Mouse (Mus musculus) liver, embryonic 14.5 days (tissue): ENCODE data around the gene Hsd17b13. TPM values are rescaled to one million over a fixed set of nuclear protein-coding genes. Genes with fewer than 3 reads are reported as not detected.
"Not testable (repeated sequence)": the region's sequence is repeated elsewhere in the genome, so short reads cannot be mapped to it uniquely, and the experiment has no call there.

ENCODE experiments used
- ATAC-seq: fragments of 200-750 bp; cut with Nextera tagmentation; 2 replicates; pipeline ENCODE4 v1.8.0; 2017; ENCODE audit warnings: moderate number of reproducible peaks, mild to moderate bottlenecking, moderate library complexity; ENCODE audit not compliant: insufficient read depth
- DNase-seq, 3 experiments: peaks; one replicate each; pipeline ENCODE4 v3.0.0-alpha.2; 2012 to 2013; ENCODE audit warnings: low read depth in 3 of 3, low spot score in 3 of 3
- H3K27ac ChIP-seq: fragments of 300-500 bp; sonication (generic); 2 replicates; pipeline ENCODE4 v1.5.1; 2014; ENCODE audit warnings: moderate library complexity, mild to moderate bottlenecking, control low read depth, inconsistent platforms
- H3K27me3 ChIP-seq: fragments of 300-500 bp; sonication (generic); 2 replicates; pipeline ENCODE4 v1.6.1; 2014; ENCODE audit warnings: mild to moderate bottlenecking, low read length, moderate library complexity; ENCODE audit not compliant: control insufficient read depth, insufficient read depth
- H3K36me3 ChIP-seq: fragments of 300-500 bp; sonication (generic); replicated peaks from 2 replicates; pipeline ENCODE4 v1.6.1; 2014; ENCODE audit warnings: low read depth; ENCODE audit not compliant: control insufficient read depth, insufficient read depth
- H3K4me1 ChIP-seq, 2 experiments: fragments of 200-500 bp in 1 of 2; fragments of 300-500 bp in 1 of 2; sonication (generic) in 1 of 2; replicated peaks; 2 replicates each; pipeline ENCODE4 v1.6.1; 2012 to 2014; ENCODE audit warnings: antibody characterized with exemption in 1 of 2, inconsistent platforms in 1 of 2, low read length in 1 of 2; ENCODE audit not compliant: control insufficient read depth in 2 of 2, insufficient read depth in 2 of 2
- H3K4me2 ChIP-seq: fragments of 300-500 bp; sonication (generic); 2 replicates; pipeline ENCODE4 v1.6.1; 2014; ENCODE audit warnings: low read depth, mild to moderate bottlenecking, control low read depth, moderate library complexity
- H3K4me3 ChIP-seq, 2 experiments: fragments of 200-500 bp in 1 of 2; fragments of 300-500 bp in 1 of 2; sonication (generic) in 1 of 2; 2 replicates each; pipeline ENCODE4 v1.5.1; 2012 to 2014; ENCODE audit warnings: low read depth in 2 of 2, low read length in 2 of 2, mild to moderate bottlenecking in 2 of 2, control low read depth in 1 of 2, inconsistent platforms in 1 of 2, moderate library complexity in 1 of 2; ENCODE audit not compliant: insufficient read depth in 1 of 2
- H3K9ac ChIP-seq: fragments of 300-500 bp; sonication (generic); replicated peaks from 2 replicates; pipeline ENCODE4 v1.6.1; 2014; ENCODE audit warnings: mild to moderate bottlenecking, control low read depth, moderate library complexity
- H3K9me3 ChIP-seq: fragments of 300-500 bp; sonication (generic); 2 replicates; pipeline ENCODE4 v1.6.1; 2016; ENCODE audit warnings: low read length, mixed read lengths; ENCODE audit not compliant: control insufficient read depth
- CTCF ChIP-seq: IDR thresholded peaks from 2 replicates; pipeline ENCODE4 v1.5.1; 2016; ENCODE audit warnings: antibody characterized with exemption, low read depth, control low read depth
- EP300 ChIP-seq: IDR thresholded peaks from 2 replicates; pipeline ENCODE4 v1.6.1; 2016; ENCODE audit warnings: antibody characterized with exemption, low read depth
- WGBS: fragments of 180-500 bp; shearing (Covaris S2); extraction: QIAGEN DNeasy Blood & Tissue Kit; methylation state at CpG from one replicate; pipeline ENCODE4 v1.1.7; 2014; ENCODE audit not compliant: insufficient replicate concordance; 5-methylcytosine and 5-hydroxymethylcytosine counted together
- polyA plus RNA-seq, 2 experiments: library from polyadenylated mRNA; depleted of rRNA in 1 of 2; stranded (reverse) in 1 of 2; unstranded in 1 of 2; fragments of >200 nt; fragmentation: Nextera tagmentation in 1 of 2; extraction: Ambion mirVana in 1 of 2; gene quantifications; 2 replicates each; pipeline versions ENCODE4 v1.2.1 to v1.2.3; 2012 to 2014

Hsd17b13 gene
- polyA plus RNA-seq (2012; rRNA removed) (3.2 and 5.3 TPM in 2 replicates), polyA plus RNA-seq (2014; fragmentation: Nextera tagmentation; extraction: Ambion mirVana) (8.3 and 10.9 TPM in 2 replicates)

DNA sequence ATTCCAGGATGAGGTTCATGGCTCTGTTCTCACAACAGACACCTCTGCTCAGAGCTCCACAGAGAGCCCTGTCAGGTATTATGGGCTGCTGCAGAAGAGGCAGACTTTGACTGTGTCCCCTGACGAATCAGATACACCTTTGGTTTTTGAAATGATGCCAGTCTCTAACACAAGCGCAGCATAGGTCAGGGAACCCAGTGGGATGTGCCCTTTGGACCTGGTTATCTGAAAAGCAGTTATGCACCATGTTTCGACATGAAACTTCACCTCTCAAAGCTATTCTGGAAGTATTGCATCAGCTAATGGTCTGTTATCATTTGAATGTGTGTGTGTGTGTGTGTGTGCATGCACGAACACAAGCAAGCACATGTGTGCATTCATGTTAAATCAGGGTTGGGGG is at the start of gene Hsd17b13:
Gene Hsd17b13 (minus strand): TSS at position 114 of the 400 bp plus-strand sequence.
- Histone ChIP-seq H3K4me2 (no peak within 1 kb of the TSS), H3K9me3 (no peaks in the 10 kb centered on the region), H3K27ac (no peak within 1 kb of the TSS), H3K4me1 (no peaks in the 10 kb centered on the region; a peak in 1 of 4 replicates), H3K9ac (no peak within 1 kb of the TSS), H3K4me3 (no peak within 1 kb of the TSS), H3K36me3 (no peaks in the 10 kb centered on the region), H3K27me3 (no peaks in the 10 kb centered on the region)
- peak; percentile 37; the same call in 1 of the 2 replicates for ATAC-seq
- DNase-seq = no peak
- WGBS = 45% methylated on average over 4 of the region's 4 CpGs
- no peak for TF ChIP-seq CTCF
- no peak for TF ChIP-seq EP300

DNA sequence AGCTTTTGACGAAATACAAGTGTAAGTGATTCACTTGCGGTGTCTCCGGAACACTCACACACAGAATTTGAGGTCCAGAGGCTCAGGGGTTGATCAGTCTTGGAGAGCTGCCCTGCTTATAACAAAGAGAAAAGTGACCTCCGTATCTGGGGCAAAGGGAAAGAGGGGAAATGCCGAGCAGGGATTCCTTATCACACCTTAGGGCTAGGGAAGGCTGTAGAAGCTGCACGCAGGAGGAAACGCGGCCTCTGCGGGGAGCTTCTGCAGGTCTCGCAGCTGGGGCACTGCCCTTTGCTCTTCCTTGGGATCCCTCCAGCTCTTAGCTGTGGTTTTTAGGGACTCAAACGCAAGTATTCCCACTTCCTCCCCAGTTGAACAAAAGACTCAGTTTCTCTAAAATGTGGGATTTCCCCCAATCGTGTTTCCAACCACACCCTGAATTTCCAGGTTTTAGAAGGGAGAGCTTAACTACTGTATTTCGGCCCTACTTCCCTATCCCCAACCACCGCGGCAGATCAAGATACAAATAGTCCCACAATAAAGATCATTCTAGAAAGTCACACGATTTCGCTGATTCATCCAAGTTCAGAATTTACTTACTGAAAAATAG is 48.1 kb upstream of the Hsd17b13 start:
- H3K9me3 ChIP-seq = no peaks in the 10 kb centered on the region
- no peak overlapping the region for H3K4me3 ChIP-seq
- TF ChIP-seq EP300 (no peak), CTCF (no peak)
- H3K4me1 ChIP-seq = peaks cover 7 to 27% of the 10 kb centered on the region in 2 experiments
- DNase-seq (no peak), ATAC-seq (no peak)
- H3K27ac ChIP-seq = no peak overlapping the region
- H3K9ac ChIP-seq = no peak overlapping the region; the same call in 1 of the 2 replicates
- H3K27me3 ChIP-seq = no peaks in the 10 kb centered on the region
- no peaks in the 10 kb centered on the region for H3K36me3 ChIP-seq
- WGBS = 21% methylated on average over 17 of the region's 17 CpGs
- H3K4me2 ChIP-seq = peak overlapping the region; percentile 47

DNA sequence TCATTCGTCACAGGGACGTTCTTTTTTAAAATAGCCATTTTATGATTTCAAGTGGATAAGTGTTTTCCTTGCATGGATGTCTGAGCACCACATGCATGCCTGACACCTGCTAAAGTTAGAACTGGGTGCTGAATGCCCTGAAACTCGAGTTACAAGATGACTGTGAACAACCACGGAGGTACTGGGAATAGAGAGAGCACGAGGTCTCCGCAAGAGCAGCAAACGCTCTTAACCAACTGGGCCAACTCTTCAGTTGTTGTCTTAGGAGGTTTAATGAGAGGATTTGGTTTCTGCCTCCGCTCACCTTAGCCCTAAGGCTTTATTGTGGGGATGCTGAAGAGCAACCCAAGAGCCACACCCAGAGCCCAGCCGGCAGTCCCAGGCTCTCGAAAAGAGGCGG is 47.6 kb upstream of the Hsd17b13 start:
- ATAC-seq (no peak), DNase-seq (no peak)
- Histone ChIP-seq H3K9me3 (no peaks in the 10 kb centered on the region), H3K4me2 (peak overlapping the region; percentile 47; the same call in 1 of the 2 replicates), H3K4me3 (no peak overlapping the region), H3K9ac (no peak overlapping the region), H3K36me3 (no peaks in the 10 kb centered on the region), H3K27ac (no peak overlapping the region), H3K27me3 (no peaks in the 10 kb centered on the region), H3K4me1 (peaks cover 7 to 31% of the 10 kb centered on the region in 2 experiments)
- 66% methylated on average over 11 of the region's 11 CpGs for WGBS
- TF ChIP-seq CTCF (no peak), EP300 (no peak)

DNA sequence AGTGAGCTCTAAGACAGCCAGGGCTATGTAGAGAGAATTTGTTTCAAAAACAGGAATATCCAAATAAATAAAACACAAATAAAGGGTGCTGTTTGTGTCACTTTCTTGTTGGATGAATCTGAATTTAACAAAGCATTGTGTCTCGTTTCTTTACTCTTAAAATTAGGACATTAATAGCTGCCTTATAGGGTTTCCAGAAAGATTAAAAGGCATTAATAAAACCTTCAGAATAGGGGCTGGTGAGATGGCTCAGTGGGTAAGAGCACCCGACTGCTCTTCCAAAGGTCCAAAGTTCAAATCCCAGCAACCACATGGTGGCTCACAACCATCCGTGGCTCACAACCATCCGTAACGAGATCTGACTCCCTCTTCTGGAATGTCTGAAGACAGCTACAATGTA is 47.0 kb upstream of the Hsd17b13 start:
- 64% methylated on average over 5 of the region's 5 CpGs for whole genome bisulfite sequencing
- not testable (repeated sequence) for H3K36me3 ChIP-seq, H3K27ac ChIP-seq, H3K9ac ChIP-seq, H3K27me3 ChIP-seq, H3K9me3 ChIP-seq, H3K4me2 ChIP-seq, H3K4me3 ChIP-seq, ATAC-seq, DNase-seq
- peaks cover 7 to 33% of the 10 kb centered on the region in 2 experiments for H3K4me1 ChIP-seq

DNA sequence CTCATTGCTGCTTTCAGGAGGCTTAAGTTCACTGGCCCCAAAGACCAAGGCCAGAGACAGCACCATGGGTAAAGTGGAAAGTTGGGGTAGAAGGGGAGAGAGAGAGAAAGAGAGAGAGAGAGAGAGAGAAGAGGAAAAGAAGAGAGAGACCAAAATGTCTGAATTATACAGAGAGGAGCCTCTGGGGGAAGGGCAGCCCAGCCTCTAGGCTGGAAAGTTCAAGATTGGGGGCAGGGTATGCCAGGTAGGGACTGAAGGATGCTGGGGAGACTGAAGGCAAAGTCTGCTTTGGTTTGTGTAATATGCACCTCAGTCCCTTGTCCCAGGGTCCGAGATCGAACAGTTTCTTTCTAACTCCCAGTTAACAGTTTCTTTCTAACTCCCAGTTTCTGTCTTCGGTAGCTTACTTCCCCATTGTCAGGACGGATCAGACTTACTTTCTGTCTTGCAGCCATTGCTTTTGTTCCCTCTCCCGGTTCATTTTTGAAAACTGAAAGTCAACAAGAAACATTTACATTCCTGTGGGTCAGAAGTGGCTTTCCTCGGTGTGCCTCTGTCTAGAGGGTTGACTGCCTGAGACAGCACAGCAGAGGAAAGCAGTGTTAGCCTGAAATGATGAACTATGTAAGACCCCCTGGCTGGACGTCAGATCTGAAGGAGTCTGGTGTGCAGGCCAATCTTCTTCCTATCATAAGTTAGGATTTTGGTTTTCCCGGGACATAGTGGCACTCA is 46.2 kb upstream of the Hsd17b13 start:
- ATAC-seq = no peak
- Histone ChIP-seq H3K4me2 (peak overlapping the region; percentile 21; the same call in 1 of the 2 replicates), H3K27me3 (no peaks in the 10 kb centered on the region), H3K36me3 (no peaks in the 10 kb centered on the region), H3K9ac (no peak overlapping the region), H3K27ac (no peak overlapping the region), H3K4me1 (peaks cover 7 to 33% of the 10 kb centered on the region in 2 experiments), H3K9me3 (no peaks in the 10 kb centered on the region), H3K4me3 (peak overlapping the region in 1 of 2 experiments; percentile 13; a peak in 1 of 4 replicates)
- no peak for DNase-seq
- 27% methylated on average over 8 of the region's 8 CpGs for WGBS
- TF ChIP-seq CTCF (no peak), EP300 (no peak)
